Mouse (Mus musculus) hindbrain, embryonic 12.5 days (tissue): ENCODE measurements around the gene C1qtnf1. TPM values are rescaled to one million over a fixed set of nuclear protein-coding genes. Genes with fewer than 3 reads are reported as not detected.

Experiments
- ATAC-seq: fragments of 200-750 bp; cut with Nextera tagmentation; 2 replicates; pipeline ENCODE4 v1.8.0; 2017; ENCODE audit warnings: moderate TSS enrichment; ENCODE audit not compliant: low FRiP score
- H3K27ac ChIP-seq: fragments of 300-500 bp; sonication (generic); 2 replicates; pipeline ENCODE4 v1.5.1; 2016; ENCODE audit warnings: mild to moderate bottlenecking
- H3K27me3 ChIP-seq: fragments of 300-500 bp; sonication (generic); 2 replicates; pipeline ENCODE4 v1.6.1; 2016; ENCODE audit warnings: mild to moderate bottlenecking
- H3K36me3 ChIP-seq: fragments of 300-500 bp; sonication (generic); 2 replicates; pipeline ENCODE4 v1.6.1; 2016; ENCODE audit warnings: mild to moderate bottlenecking
- H3K4me1 ChIP-seq: fragments of 300-500 bp; sonication (generic); 2 replicates; pipeline ENCODE4 v1.6.1; 2016
- H3K4me2 ChIP-seq: fragments of 300-500 bp; sonication (generic); replicated peaks from 2 replicates; pipeline ENCODE4 v1.6.1; 2016; ENCODE audit warnings: mild to moderate bottlenecking
- H3K4me3 ChIP-seq: fragments of 300-500 bp; sonication (generic); 2 replicates; pipeline ENCODE4 v1.5.1; 2016; ENCODE audit warnings: mild to moderate bottlenecking
- H3K9ac ChIP-seq: fragments of 300-500 bp; sonication (generic); 2 replicates; pipeline ENCODE4 v1.6.1; 2016; ENCODE audit warnings: mild to moderate bottlenecking, moderate library complexity
- H3K9me3 ChIP-seq: fragments of 300-500 bp; sonication (generic); replicated peaks from 2 replicates; pipeline ENCODE4 v1.6.1; 2016; ENCODE audit warnings: mild to moderate bottlenecking
- WGBS: fragments of 180-500 bp; shearing (Covaris S2); methylation state at CpG from one replicate; pipeline ENCODE4 v1.1.7; 2016; 5-methylcytosine and 5-hydroxymethylcytosine counted together
- polyA plus RNA-seq: library from polyadenylated mRNA; unstranded; fragments of >200 nt; fragmentation: Nextera tagmentation; extraction: Ambion mirVana; gene quantifications from 2 replicates; pipeline ENCODE4 v1.2.1, GENCODE M21; 2016

Gene C1qtnf1
- polyA plus RNA-seq, 1 experiment from 2014 or later: 3.0 TPM

DNA sequence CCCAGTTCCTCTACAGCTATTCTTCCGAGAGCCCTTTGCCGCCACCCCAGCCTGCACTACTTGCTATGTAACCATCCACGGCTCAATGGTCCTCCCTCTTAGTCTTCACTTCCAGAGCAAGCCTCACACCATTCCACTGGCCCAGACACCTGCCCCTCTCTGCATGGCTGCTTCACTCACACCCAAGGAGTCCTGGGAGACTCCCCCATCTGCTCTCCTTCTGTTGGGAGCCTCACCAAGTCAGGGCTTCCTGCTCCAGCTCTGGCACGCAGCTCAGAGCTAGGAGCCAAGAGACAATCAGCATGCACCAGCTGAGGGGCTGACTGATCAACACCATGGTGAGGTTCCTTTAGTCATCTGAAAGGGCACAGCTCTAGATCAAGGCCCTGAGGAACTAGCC lies 14.9 kb upstream of the C1qtnf1 start:
- peaks cover 21% of the 10 kb centered on the region for H3K4me1 ChIP-seq
- H3K36me3 ChIP-seq: peaks cover 59% of the 10 kb centered on the region
- no peak overlapping the region for H3K27ac ChIP-seq
- no peak overlapping the region for H3K9ac ChIP-seq
- no peak overlapping the region for H3K4me2 ChIP-seq
- no peaks in the 10 kb centered on the region for H3K9me3 ChIP-seq
- no peak overlapping the region for H3K4me3 ChIP-seq
- 81% methylated on average over 4 of the region's 4 CpGs for WGBS
- H3K27me3 ChIP-seq: no peaks in the 10 kb centered on the region
- no peak for ATAC-seq

DNA sequence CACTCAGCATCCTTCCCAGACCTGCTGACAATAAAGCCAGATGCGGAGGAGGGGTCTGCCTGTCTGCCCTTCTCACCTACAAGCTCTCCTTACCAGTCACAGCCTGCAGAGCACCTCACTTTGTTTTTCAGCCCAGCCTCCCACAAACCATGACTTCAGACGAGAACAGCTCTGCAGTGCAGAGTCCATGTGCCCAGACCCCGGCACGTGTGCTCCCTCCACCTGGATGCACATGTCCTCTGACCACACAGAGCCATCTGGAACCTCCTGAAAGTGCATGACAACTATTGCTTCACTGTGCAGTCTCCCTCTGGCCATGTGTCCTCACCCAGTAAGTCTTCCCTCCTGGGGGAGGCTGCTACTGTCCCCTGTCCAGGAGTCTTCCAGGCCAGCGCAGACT lies 13.7 kb upstream of the C1qtnf1 start:
- peaks cover 26% of the 10 kb centered on the region for H3K4me1 ChIP-seq
- H3K4me2 ChIP-seq: no peak overlapping the region
- no peak overlapping the region for H3K27ac ChIP-seq
- no peak for ATAC-seq
- H3K9ac ChIP-seq: no peak overlapping the region
- H3K36me3 ChIP-seq: peaks cover 47% of the 10 kb centered on the region
- no peak overlapping the region for H3K4me3 ChIP-seq
- 92% methylated on average over 5 of the region's 5 CpGs for WGBS
- H3K27me3 ChIP-seq: no peaks in the 10 kb centered on the region
- no peaks in the 10 kb centered on the region for H3K9me3 ChIP-seq

DNA sequence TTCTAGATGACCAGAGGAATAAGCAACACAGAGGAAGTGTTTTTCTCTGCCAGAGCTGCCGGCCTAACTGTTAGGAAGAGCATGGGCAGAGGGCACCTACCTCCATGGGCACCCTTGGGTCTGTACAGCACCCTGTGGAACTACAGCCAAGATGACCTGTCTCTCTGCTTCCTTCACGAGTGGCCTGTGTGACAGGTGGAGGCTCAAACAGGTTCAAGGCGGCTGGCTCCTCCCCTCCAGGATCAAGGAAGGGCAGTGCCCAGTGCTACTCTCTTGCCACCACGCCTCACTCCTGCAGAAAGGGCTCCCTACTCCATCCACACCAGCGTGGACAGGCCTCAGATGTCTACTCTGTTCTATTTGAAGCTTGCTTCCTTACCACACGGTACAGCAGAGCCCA lies 12.4 kb upstream of the C1qtnf1 start:
- no peaks in the 10 kb centered on the region for H3K27me3 ChIP-seq
- H3K9me3 ChIP-seq: no peaks in the 10 kb centered on the region
- ATAC-seq: no peak
- peaks cover 33% of the 10 kb centered on the region for H3K36me3 ChIP-seq
- H3K4me2 ChIP-seq: no peak overlapping the region
- H3K4me3 ChIP-seq: no peak overlapping the region
- no peak overlapping the region for H3K9ac ChIP-seq
- H3K27ac ChIP-seq: no peak overlapping the region
- peaks cover 31% of the 10 kb centered on the region for H3K4me1 ChIP-seq
- 89% methylated on average over 6 of the region's 6 CpGs for WGBS

DNA sequence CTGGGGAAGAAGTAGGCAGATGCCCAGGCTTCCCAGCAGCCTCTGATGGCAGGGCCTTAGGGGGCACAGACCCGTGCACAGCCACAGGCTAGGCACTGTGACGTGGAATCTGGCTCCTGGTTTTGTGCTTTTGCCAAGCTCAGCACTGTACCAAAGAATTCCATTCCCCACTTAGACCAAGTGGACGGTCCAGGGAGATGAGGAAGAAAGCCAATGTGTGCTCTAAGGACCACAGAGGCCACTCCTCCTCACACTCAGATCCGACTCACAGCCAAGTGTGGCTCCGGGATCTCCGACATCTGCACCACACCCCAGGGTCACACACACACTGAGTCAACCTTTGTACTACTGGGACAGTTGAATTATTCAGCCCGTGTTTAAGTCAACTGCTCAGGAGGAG lies 12.0 kb upstream of the C1qtnf1 start:
- Histone ChIP-seq H3K36me3 (peaks cover 29% of the 10 kb centered on the region), H3K9me3 (no peaks in the 10 kb centered on the region), H3K27me3 (no peaks in the 10 kb centered on the region), H3K9ac (no peak overlapping the region), H3K4me2 (no peak overlapping the region), H3K4me3 (no peak overlapping the region), H3K4me1 (peaks cover 31% of the 10 kb centered on the region), H3K27ac (no peak overlapping the region)
- ATAC-seq: no peak
- WGBS: 82% methylated on average over 7 of the region's 7 CpGs

DNA sequence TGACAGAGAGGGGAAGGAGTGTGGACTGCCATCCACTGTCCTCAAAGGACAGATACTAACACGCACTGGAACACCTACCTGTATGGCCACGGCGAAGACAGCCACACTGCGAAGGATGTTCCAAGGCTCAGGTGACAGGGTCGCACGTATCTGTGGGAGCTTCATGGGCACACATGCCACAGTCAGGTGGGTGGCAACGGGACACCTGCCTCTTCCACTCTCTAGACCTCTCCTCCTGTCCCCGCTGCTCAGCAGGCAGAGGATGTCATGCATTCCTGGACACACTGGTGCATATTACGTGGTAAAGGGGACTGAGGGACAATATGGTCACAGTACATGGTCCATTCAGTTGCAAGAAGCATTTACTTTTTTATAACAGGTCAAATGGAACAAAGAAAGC lies 10.5 kb upstream of the C1qtnf1 start:
- WGBS: 93% methylated on average over 9 of the region's 9 CpGs
- Histone ChIP-seq H3K9ac (peak overlapping the region; percentile 94; the same call in 1 of the 2 replicates), H3K9me3 (no peaks in the 10 kb centered on the region), H3K4me3 (peak overlapping the region; percentile 92), H3K27me3 (no peaks in the 10 kb centered on the region), H3K4me1 (peaks cover 31% of the 10 kb centered on the region), H3K4me2 (peak overlapping the region; percentile 93; the same call in 1 of the 2 replicates), H3K36me3 (peaks cover 23% of the 10 kb centered on the region), H3K27ac (no peak overlapping the region)
- ATAC-seq: no peak

DNA sequence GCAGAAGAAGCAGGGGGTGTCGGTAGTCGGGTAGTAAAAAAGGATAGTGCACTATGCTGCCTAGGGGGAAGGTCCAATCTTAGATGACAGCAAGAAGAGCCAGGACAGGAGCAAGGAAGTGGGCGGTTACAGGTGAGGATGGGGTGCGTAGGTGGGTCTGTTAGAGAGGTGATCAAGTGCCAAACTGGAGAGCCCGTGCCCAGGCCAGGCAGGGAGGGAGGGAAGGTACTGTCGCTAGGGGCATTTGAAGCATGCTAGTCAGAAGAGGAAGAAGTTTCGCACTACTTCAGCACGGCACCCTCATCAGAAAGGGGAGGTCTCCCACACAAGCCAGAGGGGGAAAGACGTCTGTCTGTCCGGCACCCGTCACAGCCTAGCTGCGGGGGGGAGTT lies 9.6 kb upstream of the C1qtnf1 start:
- Histone ChIP-seq H3K9ac (peak overlapping the region; percentile 94), H3K27ac (peak overlapping the region; percentile 66; the same call in 1 of the 2 replicates), H3K4me1 (peaks cover 29% of the 10 kb centered on the region), H3K27me3 (no peaks in the 10 kb centered on the region), H3K36me3 (peaks cover 23% of the 10 kb centered on the region), H3K9me3 (no peaks in the 10 kb centered on the region), H3K4me3 (peak overlapping the region; percentile 92), H3K4me2 (peak overlapping the region; percentile 93)
- ATAC-seq: peak; percentile 46
- 5% methylated on average over 12 of the region's 12 CpGs for whole genome bisulfite sequencing

DNA sequence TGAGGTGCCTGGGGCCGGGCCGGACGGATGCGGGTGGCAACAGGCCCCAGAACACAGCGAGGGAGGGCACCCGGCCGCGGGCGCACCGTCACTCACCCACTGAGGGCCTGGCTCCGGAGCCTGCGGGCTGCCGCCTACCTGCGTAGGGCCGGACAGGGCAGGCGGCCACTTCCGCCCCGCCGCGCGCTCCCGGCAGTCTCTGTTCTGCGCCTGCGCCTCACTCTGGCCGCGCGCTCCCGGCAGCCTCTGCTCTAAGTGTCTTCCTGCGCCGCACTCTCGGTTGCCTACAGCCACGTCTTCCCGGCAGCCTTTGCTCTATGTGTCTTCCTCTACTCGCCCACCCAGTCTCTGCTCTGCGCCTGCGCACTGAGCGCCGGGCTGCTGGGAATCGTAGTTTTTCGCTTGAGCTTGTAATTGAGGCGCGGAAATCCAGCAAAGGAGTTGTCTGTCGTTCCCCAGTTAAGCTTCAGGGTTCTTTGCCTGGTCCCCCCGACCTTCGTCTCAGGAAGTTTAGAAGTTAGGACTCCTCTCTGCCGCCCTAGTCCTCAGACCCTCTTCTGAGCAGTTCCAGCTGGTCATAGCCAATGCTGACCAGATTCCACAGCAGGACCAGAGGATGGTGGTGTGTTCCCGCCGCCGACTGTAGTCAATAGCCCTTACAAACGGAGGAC lies 9.0 kb upstream of the C1qtnf1 start, which contains the start of gene Cant1:
Gene Cant1 (minus strand): TSS at position 253 of the 671 bp plus-strand sequence.
- ATAC-seq: peak; percentile 91
- peak within 1 kb of the TSS; percentile 66 for H3K27ac ChIP-seq
- H3K9me3 ChIP-seq: no peaks in the 10 kb centered on the region
- peaks cover 20% of the 10 kb centered on the region for H3K36me3 ChIP-seq
- peak within 1 kb of the TSS; percentile 92 for H3K4me3 ChIP-seq
- no peaks in the 10 kb centered on the region for H3K27me3 ChIP-seq
- under 1% methylated on average over 41 of the region's 50 CpGs for WGBS
- peaks cover 34% of the 10 kb centered on the region for H3K4me1 ChIP-seq
- H3K4me2 ChIP-seq: peak within 1 kb of the TSS; percentile 93
- peak within 1 kb of the TSS; percentile 94 for H3K9ac ChIP-seq

DNA sequence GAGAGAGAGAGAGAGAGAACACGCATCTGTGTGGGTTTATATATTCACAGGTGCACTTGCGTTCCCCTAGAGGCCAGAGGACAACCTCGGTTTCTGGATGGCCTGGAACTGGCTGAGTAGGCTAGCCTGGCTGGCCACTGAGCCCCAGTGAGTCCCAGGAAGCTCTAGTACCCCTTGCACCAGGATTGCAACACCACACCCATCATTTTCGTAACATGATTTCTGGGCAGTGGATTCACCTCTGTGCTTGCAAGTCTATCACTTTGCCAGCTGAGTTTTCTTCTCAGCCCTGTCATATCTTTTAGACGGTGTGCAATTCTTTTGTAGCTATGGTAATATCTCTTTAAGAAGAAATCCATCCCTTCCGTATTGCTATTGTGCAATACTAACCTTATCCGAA lies 7.7 kb upstream of the C1qtnf1 start:
- peaks cover 39% of the 10 kb centered on the region for H3K4me1 ChIP-seq
- 84% methylated on average over 7 of the region's 7 CpGs for WGBS
- H3K4me2 ChIP-seq: no peak overlapping the region
- peaks cover 7% of the 10 kb centered on the region for H3K36me3 ChIP-seq
- no peak overlapping the region for H3K4me3 ChIP-seq
- ATAC-seq: no peak
- H3K9ac ChIP-seq: no peak overlapping the region
- H3K27ac ChIP-seq: no peak overlapping the region
- no peaks in the 10 kb centered on the region for H3K27me3 ChIP-seq
- H3K9me3 ChIP-seq: no peaks in the 10 kb centered on the region

DNA sequence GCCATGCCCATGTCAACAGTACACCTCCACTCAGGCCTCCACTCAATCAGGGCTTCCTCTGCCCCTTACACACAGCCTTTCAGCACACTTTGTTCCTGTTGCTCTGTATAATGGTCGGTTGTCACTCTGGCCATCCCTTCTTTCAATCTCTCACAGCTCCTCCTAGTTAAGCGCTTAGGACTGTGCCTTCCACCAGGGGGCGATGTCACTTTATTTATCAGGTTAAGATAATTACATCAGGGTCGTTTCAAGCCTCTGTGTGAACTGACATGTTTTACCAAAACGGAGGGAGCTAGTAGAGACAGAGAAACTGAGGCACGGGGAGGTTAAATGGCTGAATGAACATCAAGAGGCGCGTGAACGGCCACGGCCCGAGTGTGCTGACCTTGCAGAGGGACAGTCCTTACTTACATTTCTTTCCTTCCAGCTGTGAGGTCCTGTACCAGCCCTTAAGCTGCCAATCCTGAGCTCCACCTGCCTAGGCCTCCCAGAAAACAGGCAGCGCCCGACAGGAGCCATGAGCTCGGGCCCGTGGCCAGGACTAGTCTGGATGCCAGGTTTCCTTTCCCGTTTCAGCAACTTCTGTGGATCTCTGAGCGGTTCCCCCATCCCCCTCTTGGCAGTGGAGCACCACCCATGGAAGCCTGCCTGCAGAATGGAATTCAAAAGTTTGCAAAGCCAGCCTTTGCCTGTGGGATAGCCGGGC lies 4.6 kb upstream of the C1qtnf1 start:
- no peak for ATAC-seq

DNA sequence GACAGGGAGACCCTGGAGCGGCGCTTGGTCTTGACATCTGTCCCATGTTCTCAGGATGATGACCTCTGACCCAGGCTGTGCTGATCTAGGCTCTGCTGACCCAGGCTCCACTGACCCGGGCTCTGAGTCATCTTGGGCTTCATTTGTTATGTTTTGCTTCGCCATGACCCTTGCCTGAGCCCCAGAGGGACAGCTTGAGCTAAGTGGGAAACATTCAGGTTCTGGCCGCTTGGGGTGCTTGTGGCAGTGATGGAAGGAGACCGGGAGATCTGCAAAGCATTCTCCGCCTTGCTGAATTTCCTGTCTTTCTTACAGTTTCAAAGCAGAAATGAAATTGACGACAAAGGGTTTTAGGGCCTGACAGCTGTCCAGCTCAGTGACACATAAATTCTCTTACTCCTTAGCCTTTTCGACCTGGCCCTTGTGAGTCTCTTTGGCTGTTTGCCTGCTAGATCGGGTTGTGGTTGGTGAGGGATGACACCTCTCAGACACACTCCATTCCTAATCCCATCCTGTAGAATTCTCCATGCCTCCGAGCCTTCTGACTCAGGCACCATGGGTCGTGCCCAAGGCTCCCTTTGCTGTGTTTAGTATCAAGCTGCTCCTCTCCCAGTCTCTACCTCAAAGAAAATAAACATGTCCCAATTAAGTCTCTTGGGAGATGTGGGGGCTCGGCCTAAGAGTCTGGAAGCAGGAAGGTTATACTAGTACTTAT lies 3.2 kb upstream of the C1qtnf1 start:
- 60% methylated on average over 13 of the region's 13 CpGs for WGBS
- no peaks in the 10 kb centered on the region for H3K9me3 ChIP-seq
- H3K36me3 ChIP-seq: no peaks in the 10 kb centered on the region
- H3K27ac ChIP-seq: no peak overlapping the region
- no peak overlapping the region for H3K4me2 ChIP-seq
- H3K27me3 ChIP-seq: peaks cover 3% of the 10 kb centered on the region; the same call in 1 of the 2 replicates
- no peak for ATAC-seq
- H3K9ac ChIP-seq: no peak overlapping the region
- H3K4me3 ChIP-seq: no peak overlapping the region
- H3K4me1 ChIP-seq: peaks cover 28% of the 10 kb centered on the region

More for the DNA sequence above, 4.6 kb upstream of the C1qtnf1 start:
- H3K4me3 ChIP-seq: no peak overlapping the region
- H3K4me2 ChIP-seq: peak overlapping the region; percentile 42
- H3K9me3 ChIP-seq: no peaks in the 10 kb centered on the region
- H3K9ac ChIP-seq: peak overlapping the region; percentile 15; the same call in 1 of the 2 replicates
- peaks cover 28% of the 10 kb centered on the region for H3K4me1 ChIP-seq
- peaks cover under 1% of the 10 kb centered on the region; the same call in 1 of the 2 replicates for H3K27me3 ChIP-seq
- H3K36me3 ChIP-seq: no peaks in the 10 kb centered on the region
- H3K27ac ChIP-seq: no peak overlapping the region
- 6% methylated on average over 18 of the region's 18 CpGs for WGBS

DNA sequence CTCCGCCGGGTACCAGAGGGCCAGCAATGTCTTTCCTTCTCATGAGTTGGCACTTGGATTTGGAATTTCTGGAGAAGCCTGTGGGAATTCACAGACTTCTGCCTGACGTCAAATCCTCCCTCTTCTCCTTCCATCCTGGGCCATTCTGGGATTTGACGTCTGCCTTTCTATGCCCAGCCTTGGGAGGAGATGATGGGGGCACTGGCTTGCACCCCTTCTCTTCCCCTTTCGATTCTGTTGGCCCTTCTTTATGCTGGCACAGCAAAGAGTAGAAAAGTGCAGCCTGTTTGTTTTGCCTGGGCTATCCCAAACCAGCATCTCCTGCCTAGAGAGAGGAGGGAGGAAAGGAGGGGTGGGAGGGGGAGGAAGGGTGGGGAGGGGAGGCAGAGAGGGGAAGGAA lies 1.2 kb upstream of the C1qtnf1 start:
- 69% methylated on average over 5 of the region's 5 CpGs for WGBS
- H3K4me3 ChIP-seq: no peak overlapping the region
- peaks cover 3% of the 10 kb centered on the region; the same call in 1 of the 2 replicates for H3K27me3 ChIP-seq
- H3K27ac ChIP-seq: no peak overlapping the region
- H3K4me1 ChIP-seq: peaks cover 35% of the 10 kb centered on the region
- H3K4me2 ChIP-seq: no peak overlapping the region
- no peaks in the 10 kb centered on the region for H3K9me3 ChIP-seq
- ATAC-seq: no peak
- no peak overlapping the region for H3K9ac ChIP-seq
- H3K36me3 ChIP-seq: no peaks in the 10 kb centered on the region

DNA sequence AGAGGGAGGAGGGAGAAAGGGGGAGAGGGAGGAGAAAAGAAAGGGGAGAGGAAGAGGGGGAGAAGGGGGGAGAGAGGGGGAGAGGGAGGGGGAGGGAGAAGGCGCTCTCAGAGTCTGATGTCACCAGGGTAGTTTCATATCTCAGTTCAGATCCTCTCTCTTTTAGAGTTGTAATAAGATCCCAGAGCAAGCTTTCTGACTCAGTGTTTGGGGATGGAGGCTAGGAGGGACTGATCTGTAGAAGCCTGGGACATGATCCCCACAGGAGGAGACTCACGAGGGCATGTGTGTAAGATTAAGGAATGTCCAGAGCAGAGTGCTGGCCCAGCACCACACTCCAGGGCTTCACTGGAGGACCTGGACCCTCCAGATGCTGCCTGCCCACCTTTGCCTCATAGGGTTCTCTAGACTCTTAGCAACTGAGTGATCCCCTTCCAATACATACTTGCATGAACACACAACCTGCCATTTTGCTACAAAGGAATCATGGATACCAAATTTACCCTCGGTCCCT lies 680 bp upstream of the C1qtnf1 start:
- WGBS: 51% methylated on average over 3 of the region's 3 CpGs
- H3K27ac ChIP-seq: no peak overlapping the region
- H3K27me3 ChIP-seq: peaks cover 3% of the 10 kb centered on the region; the same call in 1 of the 2 replicates
- peaks cover 35% of the 10 kb centered on the region for H3K4me1 ChIP-seq
- no peak overlapping the region for H3K9ac ChIP-seq
- H3K9me3 ChIP-seq: no peaks in the 10 kb centered on the region
- ATAC-seq: no peak
- H3K4me3 ChIP-seq: no peak overlapping the region
- H3K36me3 ChIP-seq: no peaks in the 10 kb centered on the region
- H3K4me2 ChIP-seq: peak overlapping the region; percentile 41; the same call in 1 of the 2 replicates
